In genomic region chr7:64808876-64809275, GRCm38 (mm10) we compare ENCODE assay signal across 13 mouse cellular contexts.
A peak's percentile ranks its signal among the peaks of the same experiment; 100 is the strongest.
DNase-seq lines count a peak whose midpoint lies in the region; ATAC-seq lines count a peak whose summit lies in the region.
"Had no signal": no experiment of that assay in that cellular context is flagged by ENCODE, and none has a peak within 500 bp of the region (broad histone marks: within the 10 kb centered on the region; RNA-seq: fewer than 3 reads in every experiment).

No protein-coding gene starts in this region.

- WGBS in forebrain, embryonic 12.5 days = 49% methylated on average over 6 of the region's 6 CpGs
- 36% methylated on average over 6 of the region's 6 CpGs for WGBS in forebrain, embryonic 13.5 days
- WGBS in hindbrain, embryonic 15.5 days = 20% methylated on average over 6 of the region's 6 CpGs
- 17% methylated on average over 6 of the region's 6 CpGs for WGBS in midbrain, embryonic 16.5 days
- 65% methylated on average over 6 of the region's 6 CpGs for whole genome bisulfite sequencing in heart, embryonic 11.5 days (ENCODE audit: insufficient replicate concordance)

- no peaks in the 10 kb centered on the region for H3K9me3 ChIP-seq in forebrain, embryonic 12.5 days
- H3K9me3 ChIP-seq in forebrain, embryonic 13.5 days (replicated peaks) = no peaks in the 10 kb centered on the region
- H3K9me3 ChIP-seq in hindbrain, embryonic 15.5 days = no peaks in the 10 kb centered on the region
- no peaks in the 10 kb centered on the region for H3K9me3 ChIP-seq in midbrain, embryonic 16.5 days (replicated peaks; ENCODE audit: control insufficient read depth, low read length, poor library complexity, severe bottlenecking)
- H3K9me3 ChIP-seq in heart, embryonic 11.5 days (replicated peaks; ENCODE audit: control insufficient read depth, low read length) = no peaks in the 10 kb centered on the region

- H3K27ac ChIP-seq in forebrain, embryonic 12.5 days = no peak overlapping the region
- no peak overlapping the region for H3K27ac ChIP-seq in forebrain, embryonic 13.5 days
- H3K27ac ChIP-seq in hindbrain, embryonic 15.5 days (replicated peaks) = no peak overlapping the region
- no peak overlapping the region for H3K27ac ChIP-seq in midbrain, embryonic 16.5 days (ENCODE audit: low read length)
- no peak overlapping the region for H3K27ac ChIP-seq in heart, embryonic 11.5 days (ENCODE audit: low read depth, low read length)

- peak; percentile 41; the same call in 1 of the 2 replicates for ATAC-seq in forebrain, embryonic 12.5 days (ENCODE audit: low FRiP score)
- ATAC-seq in forebrain, embryonic 13.5 days = no peak
- peak; percentile 59; the same call in 1 of the 2 replicates for ATAC-seq in hindbrain, embryonic 15.5 days (ENCODE audit: low FRiP score, low read depth)
- ATAC-seq in midbrain, embryonic 16.5 days = peak; percentile 74; the same call in 1 of the 2 replicates
- no peak for ATAC-seq in heart, embryonic 11.5 days (replicated peaks; ENCODE audit: insufficient number of reproducible peaks, low FRiP score, low TSS enrichment)
- ATAC-seq: intestine, embryonic 16.5 days had no signal

- DNase-seq in embryo, embryonic 10 days (ENCODE audit: low spot score) = peak; percentile 63
- DNase-seq in urinary bladder, postnatal 10 days (ENCODE audit: low spot score) = no peak
- no peak for DNase-seq in gastrocnemius, adult 18-20 months (ENCODE audit: low spot score)
- DNase-seq: adrenal gland, adult 8-10 months; kidney, postnatal 36 days; lung, embryonic 14.5 days had no signal

- no peak overlapping the region for H3K4me3 ChIP-seq in forebrain, embryonic 12.5 days (replicated peaks)
- no peak overlapping the region for H3K4me3 ChIP-seq in forebrain, embryonic 13.5 days
- no peak overlapping the region for H3K4me3 ChIP-seq in hindbrain, embryonic 15.5 days
- no peak overlapping the region for H3K4me3 ChIP-seq in midbrain, embryonic 16.5 days (ENCODE audit: low read depth, low read length)
- H3K4me3 ChIP-seq in heart, embryonic 11.5 days (ENCODE audit: low read depth, low read length) = no peak overlapping the region
- H3K4me3 ChIP-seq: megakaryocyte, embryonic 14.5 days had no signal

- no peaks in the 10 kb centered on the region for H3K27me3 ChIP-seq in forebrain, embryonic 12.5 days
- H3K27me3 ChIP-seq in forebrain, embryonic 13.5 days = no peaks in the 10 kb centered on the region
- H3K27me3 ChIP-seq in hindbrain, embryonic 15.5 days = no peaks in the 10 kb centered on the region
- H3K27me3 ChIP-seq in midbrain, embryonic 16.5 days (ENCODE audit: control insufficient read depth, insufficient read depth, low read depth, low read length) = no peaks in the 10 kb centered on the region
- no peaks in the 10 kb centered on the region for H3K27me3 ChIP-seq in heart, embryonic 11.5 days (ENCODE audit: control insufficient read depth, insufficient read depth, low read length)
- H3K27me3 ChIP-seq: megakaryocyte, embryonic 14.5 days had no signal

- no peaks in the 10 kb centered on the region for H3K36me3 ChIP-seq in forebrain, embryonic 12.5 days (replicated peaks)
- H3K36me3 ChIP-seq in forebrain, embryonic 13.5 days (ENCODE audit: poor library complexity, severe bottlenecking) = no peaks in the 10 kb centered on the region
- H3K36me3 ChIP-seq in hindbrain, embryonic 15.5 days = no peaks in the 10 kb centered on the region
- no peaks in the 10 kb centered on the region for H3K36me3 ChIP-seq in midbrain, embryonic 16.5 days (ENCODE audit: control insufficient read depth, insufficient read depth, low read length)
- H3K36me3 ChIP-seq in heart, embryonic 11.5 days (ENCODE audit: control insufficient read depth, insufficient read depth, low read length) = no peaks in the 10 kb centered on the region

- H3K9ac ChIP-seq in forebrain, embryonic 12.5 days = no peak overlapping the region
- H3K9ac ChIP-seq in forebrain, embryonic 13.5 days = no peak overlapping the region
- H3K9ac ChIP-seq in hindbrain, embryonic 15.5 days = no peak overlapping the region
- no peak overlapping the region for H3K9ac ChIP-seq in midbrain, embryonic 16.5 days (ENCODE audit: low read depth, low read length)
- H3K9ac ChIP-seq in heart, embryonic 11.5 days (ENCODE audit: low read depth, low read length) = no peak overlapping the region
- H3K9ac ChIP-seq: lung, embryonic 14.5 days had no signal

- H3K4me1 ChIP-seq in forebrain, embryonic 12.5 days = peaks cover 6% of the 10 kb centered on the region; the same call in 1 of the 2 replicates
- H3K4me1 ChIP-seq in forebrain, embryonic 13.5 days = peaks cover 4% of the 10 kb centered on the region; the same call in 1 of the 2 replicates
- H3K4me1 ChIP-seq in hindbrain, embryonic 15.5 days (replicated peaks) = peaks cover 12% of the 10 kb centered on the region
- peaks cover 5% of the 10 kb centered on the region for H3K4me1 ChIP-seq in midbrain, embryonic 16.5 days (ENCODE audit: control insufficient read depth, insufficient read depth, low read length)
- H3K4me1 ChIP-seq in heart, embryonic 11.5 days (ENCODE audit: control insufficient read depth, insufficient read depth, low read length) = no peaks in the 10 kb centered on the region
- H3K4me1 ChIP-seq: megakaryocyte, embryonic 14.5 days had no signal

- no peak overlapping the region for H3K4me2 ChIP-seq in forebrain, embryonic 12.5 days
- no peak overlapping the region for H3K4me2 ChIP-seq in forebrain, embryonic 13.5 days
- H3K4me2 ChIP-seq in hindbrain, embryonic 15.5 days = no peak overlapping the region
- no peak overlapping the region for H3K4me2 ChIP-seq in midbrain, embryonic 16.5 days (ENCODE audit: low read length)
- no peak overlapping the region for H3K4me2 ChIP-seq in heart, embryonic 11.5 days
- H3K4me2 ChIP-seq: lung, embryonic 14.5 days had no signal

Comparison
In these comparisons a context has a peak if more than half of its experiments do, and no peak if none do; other contexts are left out.
1. ATAC-seq: peak in forebrain, embryonic 12.5 days (single experiment), hindbrain, embryonic 15.5 days (single experiment) and midbrain, embryonic 16.5 days (single experiment); none in forebrain, embryonic 13.5 days (single experiment) and heart, embryonic 11.5 days (single experiment).